Mouse (Mus musculus) brown adipose tissue, adult 24 weeks (tissue): ENCODE results near the gene Enox1. TPM values are rescaled to one million over a fixed set of nuclear protein-coding genes. Genes with fewer than 3 reads are reported as not detected.

ENCODE experiments used
- H3K27ac ChIP-seq: fragments of 200-500 bp; replicated peaks from 2 replicates; pipeline ENCODE4 v1.5.1; 2012; ENCODE audit warnings: low read depth, mild to moderate bottlenecking, low read length
- H3K4me1 ChIP-seq: fragments of 200-500 bp; 2 replicates; pipeline ENCODE4 v1.6.1; 2012; ENCODE audit warnings: low read length, mixed read lengths; ENCODE audit not compliant: control insufficient read depth, insufficient read depth, insufficient read length
- H3K4me3 ChIP-seq: fragments of 200-500 bp; 2 replicates; pipeline ENCODE4 v1.5.1; 2012; ENCODE audit warnings: low read depth, mild to moderate bottlenecking, low read length, moderate library complexity; ENCODE audit not compliant: insufficient read depth
- polyA plus RNA-seq: library from polyadenylated mRNA; stranded (reverse); fragments of >200 nt; gene quantifications from 2 replicates; pipeline ENCODE4 v1.2.4, GENCODE M21; 2012; ENCODE audit not compliant: missing spikeins, insufficient read depth, insufficient read length

Enox1 gene
- polyA plus RNA-seq, 1 experiment = 0.71 TPM

- no peak overlapping the region for H3K27ac ChIP-seq
- H3K4me3 ChIP-seq = no peak overlapping the region
- H3K4me1 ChIP-seq = no peaks in the 10 kb centered on the region
Measured at GRCm38 (mm10) chr14:77464782-77465181, 308.2 kb downstream of the Enox1 start.

- Histone ChIP-seq H3K27ac (no peak overlapping the region), H3K4me1 (no peaks in the 10 kb centered on the region), H3K4me3 (no peak overlapping the region)
Measured at GRCm38 (mm10) chr14:77470577-77470976, 314.0 kb downstream of the Enox1 start.

GRCm38 (mm10) chr14:77473501-77473900 is 316.9 kb downstream of the Enox1 start:
- no peaks in the 10 kb centered on the region for H3K4me1 ChIP-seq
- no peak overlapping the region for H3K27ac ChIP-seq
- H3K4me3 ChIP-seq = no peak overlapping the region

- Histone ChIP-seq H3K27ac (no peak overlapping the region), H3K4me1 (no peaks in the 10 kb centered on the region), H3K4me3 (no peak overlapping the region)
Measured at GRCm38 (mm10) chr14:77474026-77474425, 317.5 kb downstream of the Enox1 start.

GRCm38 (mm10) chr14:77475134-77475820 is 318.7 kb downstream of the Enox1 start:
- H3K27ac ChIP-seq = no peak overlapping the region
- no peaks in the 10 kb centered on the region for H3K4me1 ChIP-seq
- H3K4me3 ChIP-seq = no peak overlapping the region

- H3K27ac ChIP-seq = no peak overlapping the region
- no peaks in the 10 kb centered on the region for H3K4me1 ChIP-seq
Measured at GRCm38 (mm10) chr14:77477704-77478103, 321.1 kb downstream of the Enox1 start.

GRCm38 (mm10) chr14:77478210-77478609 is 321.6 kb downstream of the Enox1 start:
- H3K27ac ChIP-seq = no peak overlapping the region
- H3K4me1 ChIP-seq = no peaks in the 10 kb centered on the region
- no peak overlapping the region for H3K4me3 ChIP-seq

More at GRCm38 (mm10) chr14:77477704-77478103, 321.1 kb downstream of the Enox1 start:
- no peak overlapping the region for H3K4me3 ChIP-seq

GRCm38 (mm10) chr14:77478692-77479091 is 322.1 kb downstream of the Enox1 start:
- Histone ChIP-seq H3K27ac (no peak overlapping the region), H3K4me3 (no peak overlapping the region), H3K4me1 (no peaks in the 10 kb centered on the region)

- 0 out of 2 replicates have a peak, but pooled peaks cover 5% of the 10 kb centered on the region for H3K4me1 ChIP-seq
- no peak overlapping the region for H3K27ac ChIP-seq
- H3K4me3 ChIP-seq = no peak overlapping the region
Measured at GRCm38 (mm10) chr14:77483076-77483475, 326.5 kb downstream of the Enox1 start.

GRCm38 (mm10) chr14:77484951-77485447 is 328.4 kb downstream of the Enox1 start:
- no peak overlapping the region for H3K4me3 ChIP-seq
- H3K27ac ChIP-seq = peak overlapping the region; percentile 31
- H3K4me1 ChIP-seq = 0 out of 2 replicates have a peak, but pooled peaks cover 5% of the 10 kb centered on the region

GRCm38 (mm10) chr14:77490699-77491098 is 334.1 kb downstream of the Enox1 start:
- H3K27ac ChIP-seq = no peak overlapping the region
- no peak overlapping the region for H3K4me3 ChIP-seq

GRCm38 (mm10) chr14:77491731-77492130 is 335.2 kb downstream of the Enox1 start:
- Histone ChIP-seq H3K27ac (no peak overlapping the region), H3K4me1 (no peaks in the 10 kb centered on the region), H3K4me3 (no peak overlapping the region)

More at GRCm38 (mm10) chr14:77490699-77491098, 334.1 kb downstream of the Enox1 start:
- no peaks in the 10 kb centered on the region for H3K4me1 ChIP-seq

- H3K27ac ChIP-seq = no peak overlapping the region
- H3K4me1 ChIP-seq = no peaks in the 10 kb centered on the region
- H3K4me3 ChIP-seq = no peak overlapping the region
Measured at GRCm38 (mm10) chr14:77499996-77500581, 343.5 kb downstream of the Enox1 start.

GRCm38 (mm10) chr14:77504458-77505135 is 348.0 kb downstream of the Enox1 start:
- Histone ChIP-seq H3K27ac (no peak overlapping the region), H3K4me1 (no peaks in the 10 kb centered on the region), H3K4me3 (no peak overlapping the region)

- H3K4me3 ChIP-seq = no peak overlapping the region
- no peak overlapping the region for H3K27ac ChIP-seq
Measured at GRCm38 (mm10) chr14:77506341-77506740, 349.8 kb downstream of the Enox1 start.

More at GRCm38 (mm10) chr14:77506341-77506740, 349.8 kb downstream of the Enox1 start:
- H3K4me1 ChIP-seq = no peaks in the 10 kb centered on the region
